Mouse (Mus musculus) heart, embryonic 11.5 days (tissue): Measurements from ENCODE around the gene 1110065P20Rik. TPM values are rescaled to one million over a fixed set of nuclear protein-coding genes. Genes with fewer than 3 reads are reported as not detected.

ENCODE experiments used
- ATAC-seq: fragments of 200-750 bp; cut with Nextera tagmentation; replicated peaks from 2 replicates; pipeline ENCODE4 v1.8.0; 2017; ENCODE audit warnings: moderate library complexity; ENCODE audit not compliant: insufficient number of reproducible peaks, low FRiP score, low TSS enrichment
- H3K27ac ChIP-seq: fragments of 300-500 bp; sonication (generic); 2 replicates; pipeline ENCODE4 v1.5.1; 2014; ENCODE audit warnings: mild to moderate bottlenecking, low read depth, low read length
- H3K27me3 ChIP-seq: fragments of 300-500 bp; sonication (generic); 2 replicates; pipeline ENCODE4 v1.6.1; 2014; ENCODE audit warnings: mild to moderate bottlenecking, low read length, mixed read lengths; ENCODE audit not compliant: control insufficient read depth, insufficient read depth
- H3K36me3 ChIP-seq: fragments of 300-500 bp; sonication (generic); 2 replicates; pipeline ENCODE4 v1.6.1; 2014; ENCODE audit warnings: mild to moderate bottlenecking, low read length, moderate library complexity, mixed read lengths; ENCODE audit not compliant: control insufficient read depth, insufficient read depth
- H3K4me1 ChIP-seq: fragments of 300-500 bp; sonication (generic); 2 replicates; pipeline ENCODE4 v1.6.1; 2014; ENCODE audit warnings: low read length; ENCODE audit not compliant: control insufficient read depth, insufficient read depth
- H3K4me2 ChIP-seq: fragments of 300-500 bp; sonication (generic); 2 replicates; pipeline ENCODE4 v1.6.1; 2014; ENCODE audit warnings: mild to moderate bottlenecking, moderate library complexity
- H3K4me3 ChIP-seq: fragments of 300-500 bp; sonication (generic); 2 replicates; pipeline ENCODE4 v1.5.1; 2014; ENCODE audit warnings: low read depth, low read length
- H3K9ac ChIP-seq: fragments of 300-500 bp; sonication (generic); 2 replicates; pipeline ENCODE4 v1.6.1; 2014; ENCODE audit warnings: mild to moderate bottlenecking, low read depth, low read length, moderate library complexity
- H3K9me3 ChIP-seq: fragments of 300-500 bp; sonication (generic); replicated peaks from 2 replicates; pipeline ENCODE4 v1.6.1; 2016; ENCODE audit warnings: low read length; ENCODE audit not compliant: control insufficient read depth
- WGBS: fragments of 180-500 bp; shearing (Covaris S2); extraction: QIAGEN DNeasy Blood & Tissue Kit; methylation state at CpG from one replicate; pipeline ENCODE4 v1.1.7; 2014; ENCODE audit not compliant: insufficient replicate concordance; 5-methylcytosine and 5-hydroxymethylcytosine counted together
- polyA plus RNA-seq: library from polyadenylated mRNA; unstranded; fragments of >200 nt; fragmentation: Nextera tagmentation; extraction: Ambion mirVana; gene quantifications from 2 replicates; pipeline ENCODE4 v1.2.1, GENCODE M21; 2014

Gene 1110065P20Rik
- polyA plus RNA-seq, 1 experiment from 2014 or later = 46.3 TPM

DNA sequence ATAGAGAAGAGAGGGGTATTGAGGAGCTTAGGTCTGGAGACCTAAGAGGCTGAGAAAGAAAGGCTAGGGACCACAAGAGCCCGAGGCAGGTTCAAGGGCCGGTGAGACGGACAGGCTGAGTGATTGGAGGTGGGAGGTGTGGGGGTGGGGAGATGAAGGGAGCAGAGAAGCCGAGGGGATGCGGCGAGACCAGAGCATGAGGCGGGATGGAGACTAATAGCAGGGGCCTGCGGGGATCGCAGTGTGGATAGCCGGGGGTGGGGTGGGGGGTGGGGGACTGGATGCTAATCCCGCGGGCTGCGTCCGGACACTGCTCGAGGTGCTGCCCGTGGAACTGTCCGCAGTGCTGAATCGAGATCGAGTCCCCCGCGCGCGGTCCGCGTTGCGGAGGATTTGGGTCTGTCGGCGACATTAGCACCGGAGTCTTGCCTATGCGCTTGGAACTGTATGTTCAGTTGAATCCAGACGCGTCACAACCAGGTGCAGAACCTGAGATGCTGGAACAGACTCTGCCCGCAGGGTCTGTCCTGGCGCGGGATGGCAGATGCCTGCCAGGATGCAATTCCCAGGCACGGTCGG lies 31.2 kb upstream of the 1110065P20Rik start:
- Histone ChIP-seq H3K9me3 (peaks cover 3% of the 10 kb centered on the region; the same call in 1 of the 2 replicates), H3K27me3 (peaks cover 68% of the 10 kb centered on the region), H3K36me3 (no peaks in the 10 kb centered on the region), H3K27ac (no peak overlapping the region), H3K9ac (no peak overlapping the region), H3K4me2 (peak overlapping the region; percentile 63), H3K4me1 (peaks cover 7% of the 10 kb centered on the region; the same call in 1 of the 2 replicates), H3K4me3 (no peak overlapping the region; the same call in 1 of the 2 replicates)
- ATAC-seq = 0 out of 2 replicates have a peak, but pooled peaks have one; percentile 22
- 1% methylated on average over 37 of the region's 37 CpGs for WGBS

DNA sequence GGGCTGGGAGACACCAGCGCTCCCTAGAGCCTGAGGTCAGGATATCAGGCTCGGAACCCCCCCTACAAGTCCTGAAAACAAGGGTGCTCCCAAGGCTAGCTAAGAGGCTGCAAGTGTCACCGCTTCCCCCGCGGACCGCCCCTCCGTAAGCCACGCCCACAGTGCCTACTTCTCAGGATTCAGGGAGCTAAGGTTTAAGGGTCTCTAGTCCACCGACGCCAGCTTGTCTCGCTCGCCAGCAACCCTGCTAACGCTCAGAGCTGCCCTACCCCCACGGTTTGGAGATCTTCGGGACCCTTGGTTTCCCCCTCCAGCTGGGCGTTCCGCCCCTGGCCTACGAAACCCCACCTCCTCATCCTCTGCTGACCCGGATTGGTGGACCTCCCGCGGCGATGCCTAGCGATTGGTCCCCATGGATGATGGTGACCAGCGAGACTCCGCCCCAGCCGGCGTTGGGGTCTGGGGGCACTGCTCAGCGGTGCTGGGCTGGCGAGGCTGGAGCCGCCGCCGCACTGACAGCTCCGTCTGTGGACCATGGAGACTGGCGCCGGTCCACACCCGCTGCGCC lies 30.4 kb upstream of the 1110065P20Rik start:
- 0% methylated on average over 37 of the region's 37 CpGs for WGBS
- ATAC-seq = peak; percentile 47; the same call in 1 of the 2 replicates
- Histone ChIP-seq H3K4me2 (peak overlapping the region; percentile 63), H3K4me1 (peaks cover 7% of the 10 kb centered on the region; the same call in 1 of the 2 replicates), H3K9ac (no peak overlapping the region), H3K36me3 (no peaks in the 10 kb centered on the region), H3K27me3 (peaks cover 66% of the 10 kb centered on the region), H3K9me3 (peaks cover 3% of the 10 kb centered on the region; the same call in 1 of the 2 replicates), H3K27ac (no peak overlapping the region), H3K4me3 (peak overlapping the region; percentile 32)

DNA sequence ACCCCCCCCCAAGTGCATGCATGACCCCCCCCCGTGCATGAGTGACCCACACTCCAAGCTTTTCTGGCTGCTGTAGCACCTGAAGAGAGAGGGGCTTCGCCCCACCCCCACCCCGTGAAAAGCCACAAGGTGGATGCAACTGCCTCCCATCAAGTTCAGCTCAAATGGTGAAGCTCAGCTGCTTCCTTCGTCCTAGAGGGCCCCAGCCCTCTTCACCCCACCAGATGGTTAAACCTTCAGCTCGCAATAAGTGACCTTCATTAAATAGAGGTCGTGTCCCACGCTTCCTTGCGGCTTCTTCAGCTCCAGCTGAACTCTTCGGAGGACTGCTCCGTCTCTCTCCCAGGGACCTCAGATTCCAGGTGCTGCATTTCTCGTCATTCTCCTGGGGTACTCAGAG lies 29.6 kb upstream of the 1110065P20Rik start, which contains the start of gene Epha10:
Gene Epha10 (plus strand): TSS at position 301 of the 400 bp plus-strand sequence.
- ATAC-seq = no peak
- 6% methylated on average over 11 of the region's 11 CpGs for WGBS

GRCm38 (mm10) chr4:124872719-124873118 lies 21.7 kb upstream of the 1110065P20Rik start:
- no peak for ATAC-seq
- Histone ChIP-seq H3K36me3 (no peaks in the 10 kb centered on the region), H3K4me3 (no peak overlapping the region), H3K4me1 (no peaks in the 10 kb centered on the region), H3K27me3 (no peaks in the 10 kb centered on the region), H3K9me3 (no peaks in the 10 kb centered on the region), H3K4me2 (no peak overlapping the region), H3K9ac (no peak overlapping the region), H3K27ac (no peak overlapping the region)
- 88% methylated on average over 1 of the region's 1 CpGs for WGBS

More for the DNA sequence above, 29.6 kb upstream of the 1110065P20Rik start, which contains the start of gene Epha10:
- no peak within 1 kb of the TSS for H3K9ac ChIP-seq
- H3K27ac ChIP-seq = no peak within 1 kb of the TSS
- peak within 1 kb of the TSS; percentile 63 for H3K4me2 ChIP-seq
- peaks cover 59% of the 10 kb centered on the region for H3K27me3 ChIP-seq
- peaks cover 7% of the 10 kb centered on the region; the same call in 1 of the 2 replicates for H3K4me1 ChIP-seq
- no peaks in the 10 kb centered on the region for H3K36me3 ChIP-seq
- peaks cover 3% of the 10 kb centered on the region; the same call in 1 of the 2 replicates for H3K9me3 ChIP-seq
- peak within 1 kb of the TSS; percentile 32 for H3K4me3 ChIP-seq

- H3K9me3 ChIP-seq = no peaks in the 10 kb centered on the region
- no peaks in the 10 kb centered on the region for H3K36me3 ChIP-seq
- ATAC-seq = peak; percentile 23; the same call in 1 of the 2 replicates
- 5% methylated on average over 41 of the region's 77 CpGs for WGBS
- H3K4me2 ChIP-seq = peak within 1 kb of the TSS; percentile 91
- no peak within 1 kb of the TSS for H3K27ac ChIP-seq
- H3K4me3 ChIP-seq = peak within 1 kb of the TSS; percentile 46
- peaks cover 2% of the 10 kb centered on the region; the same call in 1 of the 2 replicates for H3K4me1 ChIP-seq
- H3K9ac ChIP-seq = peak within 1 kb of the TSS; percentile 39; the same call in 1 of the 2 replicates
- peaks cover 33% of the 10 kb centered on the region for H3K27me3 ChIP-seq
Observed at GRCm38 (mm10) chr4:124861283-124862188, 10.5 kb upstream of the 1110065P20Rik start, which contains the start of gene Maneal. Maneal (minus strand) TSS chr4:124862171.

- no peak for ATAC-seq
- H3K9me3 ChIP-seq = no peaks in the 10 kb centered on the region
- peaks cover 33% of the 10 kb centered on the region for H3K27me3 ChIP-seq
- H3K9ac ChIP-seq = no peak overlapping the region
- no peak overlapping the region for H3K27ac ChIP-seq
- peaks cover 4% of the 10 kb centered on the region; the same call in 1 of the 2 replicates for H3K36me3 ChIP-seq
- whole genome bisulfite sequencing = 6% methylated on average over 7 of the region's 7 CpGs
- no peak overlapping the region for H3K4me2 ChIP-seq
- no peak overlapping the region for H3K4me3 ChIP-seq
- peaks cover 2% of the 10 kb centered on the region; the same call in 1 of the 2 replicates for H3K4me1 ChIP-seq
Observed at GRCm38 (mm10) chr4:124860446-124860845, 9.4 kb upstream of the 1110065P20Rik start.

GRCm38 (mm10) chr4:124858370-124858769 lies 7.4 kb upstream of the 1110065P20Rik start:
- no peak for ATAC-seq

DNA sequence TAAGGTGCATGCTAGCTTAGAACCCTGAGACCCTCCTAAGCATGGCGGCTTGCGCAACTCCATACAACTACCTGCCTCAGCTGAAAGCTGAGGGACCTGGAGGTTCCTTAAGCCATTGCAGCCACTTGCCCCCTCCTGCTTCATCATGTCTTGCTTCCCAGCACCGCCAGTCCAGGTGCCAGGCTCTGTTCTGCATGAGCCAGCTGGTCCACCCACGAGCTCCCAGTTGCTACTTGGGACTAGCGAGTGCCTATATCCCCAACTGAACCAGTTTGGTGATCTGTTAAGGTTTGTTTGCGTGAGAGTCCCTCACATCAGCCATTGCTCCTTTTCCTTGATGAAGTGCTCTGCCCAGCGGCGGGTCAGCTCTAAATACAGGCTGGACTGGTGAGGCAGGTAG lies 5.3 kb upstream of the 1110065P20Rik start:
- Histone ChIP-seq H3K4me1 (peaks cover 5% of the 10 kb centered on the region), H3K36me3 (peaks cover 4% of the 10 kb centered on the region; the same call in 1 of the 2 replicates), H3K4me2 (no peak overlapping the region), H3K9ac (no peak overlapping the region), H3K27ac (no peak overlapping the region), H3K4me3 (no peak overlapping the region), H3K9me3 (no peaks in the 10 kb centered on the region), H3K27me3 (peaks cover 8% of the 10 kb centered on the region)
- no peak for ATAC-seq
- 91% methylated on average over 8 of the region's 8 CpGs for WGBS

More at GRCm38 (mm10) chr4:124858370-124858769, 7.4 kb upstream of the 1110065P20Rik start:
- Histone ChIP-seq H3K9ac (no peak overlapping the region), H3K4me2 (no peak overlapping the region), H3K4me3 (no peak overlapping the region), H3K4me1 (peaks cover 2% of the 10 kb centered on the region; the same call in 1 of the 2 replicates), H3K9me3 (no peaks in the 10 kb centered on the region), H3K27ac (no peak overlapping the region), H3K27me3 (peaks cover 28% of the 10 kb centered on the region), H3K36me3 (peaks cover 4% of the 10 kb centered on the region; the same call in 1 of the 2 replicates)
- WGBS = 62% methylated on average over 5 of the region's 5 CpGs
